Mouse (Mus musculus) kidney, embryonic 16.5 days (tissue): ENCODE results near the gene Rgs5. TPM values are rescaled to one million over a fixed set of nuclear protein-coding genes. Genes with fewer than 3 reads are reported as not detected.

Experiments
- ATAC-seq: fragments of 200-750 bp; cut with Nextera tagmentation; 2 replicates; pipeline ENCODE4 v1.8.0; 2017; ENCODE audit warnings: moderate TSS enrichment; ENCODE audit not compliant: low FRiP score, low TSS enrichment
- H3K27ac ChIP-seq: fragments of 300-500 bp; sonication (generic); 2 replicates; pipeline ENCODE4 v1.5.1; 2014; ENCODE audit warnings: low read length
- H3K27me3 ChIP-seq: fragments of 300-500 bp; sonication (generic); 2 replicates; pipeline ENCODE4 v1.6.1; 2014; ENCODE audit warnings: low read length, control low read depth, mixed read lengths; ENCODE audit not compliant: insufficient read depth
- H3K36me3 ChIP-seq: fragments of 300-500 bp; sonication (generic); 2 replicates; pipeline ENCODE4 v1.6.1; 2014; ENCODE audit warnings: low read length, control low read depth, mixed read lengths; ENCODE audit not compliant: insufficient read depth
- H3K4me1 ChIP-seq: fragments of 300-500 bp; sonication (generic); 2 replicates; pipeline ENCODE4 v1.6.1; 2014; ENCODE audit warnings: low read length, control low read depth, mixed read lengths; ENCODE audit not compliant: insufficient read depth
- H3K4me2 ChIP-seq: fragments of 300-500 bp; sonication (generic); replicated peaks from 2 replicates; pipeline ENCODE4 v1.6.1; 2014; ENCODE audit warnings: low read depth, low read length
- H3K4me3 ChIP-seq: fragments of 300-500 bp; sonication (generic); 2 replicates; pipeline ENCODE4 v1.5.1; 2014; ENCODE audit warnings: mild to moderate bottlenecking, low read length
- H3K9ac ChIP-seq: fragments of 300-500 bp; sonication (generic); replicated peaks from 2 replicates; pipeline ENCODE4 v1.6.1; 2014; ENCODE audit warnings: low read length
- H3K9me3 ChIP-seq: fragments of 300-500 bp; sonication (generic); 2 replicates; pipeline ENCODE4 v1.6.1; 2016; ENCODE audit warnings: low read length, control low read depth
- WGBS: fragments of 180-500 bp; shearing (Covaris S2); extraction: QIAGEN DNeasy Blood & Tissue Kit; methylation state at CpG from one replicate; pipeline ENCODE4 v1.1.7; 2014; 5-methylcytosine and 5-hydroxymethylcytosine counted together
- polyA plus RNA-seq: library from polyadenylated mRNA; unstranded; fragments of >200 nt; fragmentation: Nextera tagmentation; extraction: Ambion mirVana; gene quantifications from 2 replicates; pipeline ENCODE4 v1.2.1, GENCODE M21; 2015

Gene Rgs5
- polyA plus RNA-seq, 1 experiment from 2014 or later: 27.0 TPM

- 86% methylated on average over 4 of the region's 4 CpGs for WGBS
- Histone ChIP-seq H3K4me1 (no peaks in the 10 kb centered on the region), H3K27me3 (no peaks in the 10 kb centered on the region), H3K9me3 (no peaks in the 10 kb centered on the region), H3K4me3 (no peak overlapping the region), H3K4me2 (no peak overlapping the region), H3K9ac (no peak overlapping the region), H3K27ac (no peak overlapping the region), H3K36me3 (no peaks in the 10 kb centered on the region)
- no peak for ATAC-seq
Measured at GRCm38 (mm10) chr1:169704395-169705087, 49.2 kb downstream of the Rgs5 start.

- 69% methylated on average over 2 of the region's 2 CpGs for WGBS
- Histone ChIP-seq H3K9ac (no peak overlapping the region), H3K27me3 (no peaks in the 10 kb centered on the region), H3K9me3 (no peaks in the 10 kb centered on the region), H3K36me3 (no peaks in the 10 kb centered on the region), H3K4me3 (no peak overlapping the region), H3K4me2 (no peak overlapping the region), H3K4me1 (no peaks in the 10 kb centered on the region), H3K27ac (no peak overlapping the region)
- no peak for ATAC-seq
Measured at GRCm38 (mm10) chr1:169721836-169722235, 66.5 kb downstream of the Rgs5 start.

- H3K4me3 ChIP-seq: no peak overlapping the region
- H3K27me3 ChIP-seq: no peaks in the 10 kb centered on the region
- H3K4me2 ChIP-seq: no peak overlapping the region
- no peaks in the 10 kb centered on the region for H3K36me3 ChIP-seq
- 58% methylated on average over 3 of the region's 3 CpGs for WGBS
- H3K9me3 ChIP-seq: no peaks in the 10 kb centered on the region
- H3K4me1 ChIP-seq: no peaks in the 10 kb centered on the region
- no peak overlapping the region for H3K9ac ChIP-seq
- no peak overlapping the region for H3K27ac ChIP-seq
- ATAC-seq: no peak
Measured at GRCm38 (mm10) chr1:169726319-169726718, 71.0 kb downstream of the Rgs5 start.

GRCm38 (mm10) chr1:169730599-169731100, 75.3 kb downstream of the Rgs5 start:
- Histone ChIP-seq H3K4me3 (no peak overlapping the region), H3K36me3 (no peaks in the 10 kb centered on the region), H3K27ac (no peak overlapping the region), H3K9ac (no peak overlapping the region), H3K9me3 (0 out of 2 replicates have a peak, but pooled peaks cover 2% of the 10 kb centered on the region), H3K27me3 (no peaks in the 10 kb centered on the region), H3K4me1 (no peaks in the 10 kb centered on the region), H3K4me2 (no peak overlapping the region)
- ATAC-seq: no peak
- WGBS: 68% methylated on average over 7 of the region's 7 CpGs

- no peak for ATAC-seq
- 69% methylated on average over 6 of the region's 6 CpGs for WGBS
- H3K4me2 ChIP-seq: no peak overlapping the region
Measured at GRCm38 (mm10) chr1:169736139-169736538, 80.8 kb downstream of the Rgs5 start.

GRCm38 (mm10) chr1:169737231-169737630, 81.9 kb downstream of the Rgs5 start:
- no peaks in the 10 kb centered on the region for H3K36me3 ChIP-seq
- no peak overlapping the region for H3K4me2 ChIP-seq
- no peak for ATAC-seq
- no peak overlapping the region for H3K27ac ChIP-seq
- no peak overlapping the region for H3K4me3 ChIP-seq
- 74% methylated on average over 6 of the region's 6 CpGs for WGBS
- no peaks in the 10 kb centered on the region for H3K27me3 ChIP-seq
- H3K4me1 ChIP-seq: no peaks in the 10 kb centered on the region
- H3K9ac ChIP-seq: no peak overlapping the region
- 0 out of 2 replicates have a peak, but pooled peaks cover 2% of the 10 kb centered on the region for H3K9me3 ChIP-seq

More at GRCm38 (mm10) chr1:169736139-169736538, 80.8 kb downstream of the Rgs5 start:
- no peak overlapping the region for H3K4me3 ChIP-seq
- no peak overlapping the region for H3K27ac ChIP-seq
- 0 out of 2 replicates have a peak, but pooled peaks cover 2% of the 10 kb centered on the region for H3K9me3 ChIP-seq
- no peaks in the 10 kb centered on the region for H3K36me3 ChIP-seq
- no peaks in the 10 kb centered on the region for H3K4me1 ChIP-seq
- H3K9ac ChIP-seq: no peak overlapping the region
- H3K27me3 ChIP-seq: no peaks in the 10 kb centered on the region

GRCm38 (mm10) chr1:169741147-169741546, 85.8 kb downstream of the Rgs5 start:
- Histone ChIP-seq H3K36me3 (no peaks in the 10 kb centered on the region), H3K9me3 (no peaks in the 10 kb centered on the region), H3K4me2 (no peak overlapping the region), H3K4me3 (no peak overlapping the region), H3K27me3 (peaks cover 6% of the 10 kb centered on the region), H3K4me1 (no peaks in the 10 kb centered on the region), H3K9ac (no peak overlapping the region), H3K27ac (no peak overlapping the region)
- ATAC-seq: no peak
- WGBS: 90% methylated on average over 5 of the region's 5 CpGs

Other genes with a start within 250 kb of the Rgs5 start
- 58.4 and 60.6 TPM in 2 replicates for gene Nuf2, start 124.0 kb upstream of the Rgs5 start, polyA plus RNA-seq
- gene Rgs4, start 92.1 kb downstream of the Rgs5 start, polyA plus RNA-seq: 2.8 and 4.1 TPM in 2 replicates